Mouse (Mus musculus) limb, embryonic 14.5 days (tissue): ENCODE measurements around the gene Morc4. TPM values are rescaled to one million over a fixed set of nuclear protein-coding genes. Genes with fewer than 3 reads are reported as not detected.
A peak's percentile ranks its signal among the peaks of the same experiment; 100 is the strongest.

Source experiments
- ATAC-seq: fragments of 200-750 bp; cut with Nextera tagmentation; 2 replicates; pipeline ENCODE4 v1.8.0; 2017; ENCODE audit warnings: low read depth, moderate number of reproducible peaks, moderate TSS enrichment; ENCODE audit not compliant: low FRiP score
- DNase-seq: peaks from one replicate; pipeline ENCODE4 v3.0.0-alpha.2; 2015; ENCODE audit warnings: low spot score
- H3K27ac ChIP-seq: fragments of 300-500 bp; sonication (generic); replicated peaks from 2 replicates; pipeline ENCODE4 v1.5.1; 2014; ENCODE audit warnings: low read depth, mild to moderate bottlenecking, low read length, moderate library complexity, mixed read lengths
- H3K27me3 ChIP-seq: fragments of 300-500 bp; sonication (generic); 2 replicates; pipeline ENCODE4 v1.6.1; 2014; ENCODE audit warnings: low read length, mixed read lengths; ENCODE audit not compliant: control insufficient read depth, insufficient read depth
- H3K36me3 ChIP-seq: fragments of 300-500 bp; sonication (generic); 2 replicates; pipeline ENCODE4 v1.6.1; 2014; ENCODE audit warnings: mild to moderate bottlenecking, low read length, moderate library complexity, mixed read lengths; ENCODE audit not compliant: control insufficient read depth, insufficient read depth
- H3K4me1 ChIP-seq: fragments of 300-500 bp; sonication (generic); 2 replicates; pipeline ENCODE4 v1.6.1; 2014; ENCODE audit warnings: antibody characterized with exemption, low read length, mixed read lengths; ENCODE audit not compliant: control insufficient read depth, insufficient read depth
- H3K4me2 ChIP-seq: fragments of 300-500 bp; sonication (generic); replicated peaks from 2 replicates; pipeline ENCODE4 v1.6.1; 2014; ENCODE audit warnings: low read depth, mild to moderate bottlenecking, low read length, moderate library complexity; ENCODE audit not compliant: severe bottlenecking
- H3K4me3 ChIP-seq: fragments of 300-500 bp; sonication (generic); replicated peaks from 2 replicates; pipeline ENCODE4 v1.5.1; 2014; ENCODE audit warnings: low read length
- H3K9ac ChIP-seq: fragments of 300-500 bp; sonication (generic); 2 replicates; pipeline ENCODE4 v1.6.1; 2014; ENCODE audit warnings: mild to moderate bottlenecking, low read depth, low read length, moderate library complexity; ENCODE audit not compliant: severe bottlenecking
- H3K9me3 ChIP-seq: fragments of 300-500 bp; sonication (generic); 2 replicates; pipeline ENCODE4 v1.6.1; 2016; ENCODE audit warnings: low read length; ENCODE audit not compliant: control insufficient read depth
- POLR2A ChIP-seq: fragments of 200-500 bp; IDR thresholded peaks from 2 replicates; pipeline ENCODE4 v1.8.0; 2012; ENCODE audit warnings: inconsistent platforms, mild to moderate bottlenecking, moderate library complexity, borderline replicate concordance; ENCODE audit not compliant: insufficient read depth, insufficient read length; ENCODE audit errors: extremely low read depth
- WGBS: fragments of 180-500 bp; shearing (Covaris S2); extraction: QIAGEN DNeasy Blood & Tissue Kit; methylation state at CpG from one replicate; pipeline ENCODE4 v1.1.7; 2014; 5-methylcytosine and 5-hydroxymethylcytosine counted together
- polyA plus RNA-seq, 2 experiments: library from polyadenylated mRNA; depleted of rRNA in 1 of 2; stranded (reverse) in 1 of 2; unstranded in 1 of 2; fragments of >200 nt; fragmentation: Nextera tagmentation in 1 of 2; extraction: Ambion mirVana in 1 of 2; gene quantifications; 2 replicates each; pipeline versions ENCODE4 v1.2.1 to v1.2.3; 2012 to 2014

The Morc4 gene
- polyA plus RNA-seq (2012; rRNA removed) (19.4 and 21.8 TPM in 2 replicates), polyA plus RNA-seq (2014; fragmentation: Nextera tagmentation; extraction: Ambion mirVana) (24.0 and 31.0 TPM in 2 replicates)

DNA sequence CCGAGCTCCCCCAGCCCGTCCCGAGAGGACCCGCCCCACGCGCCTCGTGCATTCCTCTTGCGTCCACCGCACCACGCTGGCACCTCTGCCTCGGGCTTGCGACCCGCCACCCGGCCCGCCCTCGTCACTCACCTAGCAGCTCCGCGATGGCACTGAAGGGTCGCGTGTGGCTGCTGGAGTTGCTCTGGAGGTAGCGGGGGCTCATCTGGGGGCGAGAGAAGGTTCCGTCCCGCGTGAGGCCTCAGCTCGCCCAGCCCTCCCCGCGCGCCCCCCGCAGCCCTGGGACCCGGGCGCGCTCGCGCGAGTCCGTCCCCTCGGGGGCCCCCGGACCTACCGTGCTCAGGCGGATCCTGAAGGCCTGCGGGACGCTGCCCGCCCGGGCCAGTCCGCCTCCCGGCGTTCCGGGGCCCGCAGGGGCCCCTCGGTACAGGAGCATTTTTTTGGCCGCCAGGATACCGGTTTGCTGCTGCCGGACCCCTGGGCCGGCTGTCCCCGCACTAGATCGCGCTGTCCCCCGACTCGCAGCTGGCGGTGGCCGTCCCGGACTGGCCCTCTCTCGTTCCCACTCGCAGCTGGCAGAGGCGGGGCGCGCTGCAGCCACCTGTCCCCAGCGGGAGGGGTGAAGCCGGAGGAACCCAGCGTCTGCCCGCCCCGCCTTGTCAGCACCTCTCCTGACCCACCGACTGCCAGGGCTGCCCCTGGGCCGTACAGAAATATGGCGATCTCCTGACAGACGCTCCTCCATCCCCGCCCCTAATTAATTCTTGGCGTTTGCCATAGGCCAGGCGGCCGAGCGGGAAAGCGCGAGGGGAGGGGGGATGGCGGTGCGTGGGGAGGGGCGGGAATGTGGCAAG lies at the start of gene Morc4:
TSS of gene Morc4 (minus strand) at position 740 of the 854 bp plus-strand sequence.
- DNase-seq (peak; percentile 67), ATAC-seq (peak; percentile 92)
- no peaks in the 10 kb centered on the region for H3K36me3 ChIP-seq
- peak within 1 kb of the TSS; percentile 63 for H3K9ac ChIP-seq
- TF ChIP-seq POLR2A, result 0 out of 2 replicates have a peak, but pooled peaks have one; percentile 37
- H3K4me3 ChIP-seq, result peak within 1 kb of the TSS; percentile 57
- H3K27ac ChIP-seq, result peak within 1 kb of the TSS; percentile 55; the same call in 1 of the 2 replicates
- H3K4me2 ChIP-seq, result peak within 1 kb of the TSS; percentile 54
- 0 out of 2 replicates have a peak, but pooled peaks cover 3% of the 10 kb centered on the region for H3K27me3 ChIP-seq
- WGBS, result 32% methylated on average over 45 of the region's 87 CpGs
- H3K4me1 ChIP-seq, result no peaks in the 10 kb centered on the region; the same call in 1 of the 2 replicates
- H3K9me3 ChIP-seq, result no peaks in the 10 kb centered on the region

DNA sequence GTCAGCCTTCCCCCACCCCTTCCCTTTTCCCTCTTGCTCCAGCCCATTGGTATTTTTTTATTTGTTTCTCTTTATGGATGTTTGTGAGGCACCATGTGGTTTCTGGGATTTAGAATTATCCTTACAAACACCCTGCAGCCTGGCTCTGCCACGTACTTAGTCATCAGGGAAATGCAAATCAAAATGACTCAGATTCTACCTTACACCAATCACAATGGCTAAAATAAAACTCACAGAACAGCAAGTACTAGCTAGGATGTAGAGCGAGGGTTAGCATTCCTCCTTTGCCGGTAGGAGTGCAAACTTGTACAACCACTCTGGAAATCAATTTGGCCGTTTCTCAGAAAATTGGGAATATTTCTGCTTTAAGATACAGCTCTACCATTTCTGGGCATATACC lies 49.1 kb upstream of the Morc4 start:
- ATAC-seq, result no peak

DNA sequence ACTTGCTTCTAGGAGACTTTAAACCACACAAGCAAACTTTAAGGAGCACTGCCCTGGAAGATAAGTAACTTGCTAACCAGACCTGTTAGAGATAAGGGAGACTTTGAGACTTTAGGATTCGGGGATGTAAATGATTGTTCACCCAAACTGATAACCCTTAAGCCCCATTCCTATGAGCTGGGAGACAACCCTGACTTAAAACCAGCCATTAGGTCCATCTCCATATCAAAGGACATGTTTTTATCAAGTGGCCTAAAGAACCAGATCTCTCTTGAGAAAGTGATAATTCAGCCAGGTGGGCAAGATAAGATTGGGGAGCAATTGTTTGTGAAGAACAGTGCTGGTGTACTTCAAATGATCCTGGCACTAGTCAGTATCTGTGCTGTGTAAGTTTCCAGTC lies 19.9 kb upstream of the Morc4 start:
- Histone ChIP-seq H3K9me3 (no peaks in the 10 kb centered on the region), H3K4me2 (no peak overlapping the region), H3K9ac (no peak overlapping the region), H3K4me1 (no peaks in the 10 kb centered on the region), H3K27ac (no peak overlapping the region), H3K36me3 (no peaks in the 10 kb centered on the region), H3K27me3 (no peaks in the 10 kb centered on the region), H3K4me3 (no peak overlapping the region)
- no peak for ATAC-seq
- 50% methylated on average over 1 of the region's 1 CpGs for WGBS
- DNase-seq, result no peak
- TF ChIP-seq POLR2A, result no peak

More for the DNA sequence above, 49.1 kb upstream of the Morc4 start:
- no peak for DNase-seq
- TF ChIP-seq POLR2A, result no peak
- H3K4me1 ChIP-seq, result no peaks in the 10 kb centered on the region
- H3K27ac ChIP-seq, result no peak overlapping the region
- no peak overlapping the region for H3K4me2 ChIP-seq
- H3K27me3 ChIP-seq, result no peaks in the 10 kb centered on the region
- H3K4me3 ChIP-seq, result no peak overlapping the region
- 83% methylated on average over 4 of the region's 4 CpGs for WGBS
- H3K9me3 ChIP-seq, result no peaks in the 10 kb centered on the region
- no peak overlapping the region for H3K9ac ChIP-seq
- H3K36me3 ChIP-seq, result no peaks in the 10 kb centered on the region

DNA sequence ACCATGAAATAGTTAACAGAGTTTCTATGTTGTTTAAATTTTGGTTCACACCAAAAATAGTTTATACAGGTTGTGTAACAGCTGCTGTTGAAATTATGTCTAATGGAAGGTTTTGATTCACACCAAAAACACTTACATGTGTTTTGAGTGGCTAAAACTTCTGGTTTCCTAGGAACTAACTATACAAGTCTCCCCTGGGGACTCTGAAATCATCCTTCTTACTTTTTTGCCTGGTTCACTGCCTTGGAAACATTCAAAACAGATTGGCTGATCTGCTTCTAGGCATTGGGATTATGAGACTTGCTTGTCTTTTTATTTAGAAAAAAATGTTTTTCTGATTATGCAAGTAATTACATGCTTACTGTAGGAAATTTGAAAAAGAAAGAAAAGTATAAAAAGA lies 11.7 kb upstream of the Morc4 start:
- 0 out of 2 replicates have a peak, but pooled peaks cover 3% of the 10 kb centered on the region for H3K27me3 ChIP-seq
- ATAC-seq (no peak; the same call in 1 of the 2 replicates), DNase-seq (peak; percentile 52)
- no peaks in the 10 kb centered on the region for H3K4me1 ChIP-seq
- H3K9me3 ChIP-seq, result no peaks in the 10 kb centered on the region
- no peak overlapping the region for H3K27ac ChIP-seq
- no peak overlapping the region for H3K4me3 ChIP-seq
- TF ChIP-seq POLR2A, result no peak
- H3K36me3 ChIP-seq, result no peaks in the 10 kb centered on the region
- no peak overlapping the region for H3K9ac ChIP-seq
- H3K4me2 ChIP-seq, result no peak overlapping the region

DNA sequence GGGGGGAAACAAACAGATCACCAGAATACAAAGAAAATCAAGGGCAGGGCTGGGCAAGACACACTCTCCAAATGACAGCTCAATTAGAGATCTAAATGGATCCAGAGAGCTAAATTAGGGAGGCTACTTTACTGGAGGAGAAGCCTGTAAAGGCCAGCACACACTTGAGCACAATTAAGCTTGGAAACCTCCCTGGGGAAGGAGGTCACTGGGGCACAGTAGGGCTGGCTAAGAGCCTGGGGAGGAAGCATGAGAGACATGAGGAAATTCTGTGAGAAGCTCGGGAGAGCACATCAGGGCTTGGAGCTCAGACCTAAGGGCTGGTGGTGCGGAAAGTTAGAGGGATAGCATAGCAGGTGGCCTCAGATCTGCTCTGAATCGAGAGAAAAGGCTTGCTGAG lies 6.5 kb upstream of the Morc4 start:
- ATAC-seq, result no peak
- DNase-seq, result no peak
- no peak overlapping the region for H3K4me3 ChIP-seq
- H3K4me2 ChIP-seq, result no peak overlapping the region
- H3K4me1 ChIP-seq, result no peaks in the 10 kb centered on the region
- no peak overlapping the region for H3K27ac ChIP-seq
- H3K36me3 ChIP-seq, result no peaks in the 10 kb centered on the region
- no peaks in the 10 kb centered on the region for H3K9me3 ChIP-seq
- no peak for TF ChIP-seq POLR2A
- no peak overlapping the region for H3K9ac ChIP-seq
- 31% methylated on average over 3 of the region's 3 CpGs for WGBS
- H3K27me3 ChIP-seq, result 0 out of 2 replicates have a peak, but pooled peaks cover 3% of the 10 kb centered on the region
